Mouse (Mus musculus) activated CD4-positive, CD25-positive, alpha-beta regulatory T cell, adult 9 weeks (primary cell): ENCODE data around the gene Gm28870. TPM values are rescaled to one million over a fixed set of nuclear protein-coding genes. Genes with fewer than 3 reads are reported as not detected.

Experiments used
- polyA plus RNA-seq: library from polyadenylated mRNA; unstranded; fragments of 100-300 nt; shearing (Covaris generic); gene quantifications from one replicate; pipeline ENCODE4 v1.2.1, GENCODE M21; 2017

Gene Gm28870
- not detected for polyA plus RNA-seq

GRCm38 (mm10) chrY:50096976-50097375 is at the start of gene Gm28870:
TSS of gene Gm28870 (plus strand) at chrY:50097276.

